In the genomic region with DNA sequence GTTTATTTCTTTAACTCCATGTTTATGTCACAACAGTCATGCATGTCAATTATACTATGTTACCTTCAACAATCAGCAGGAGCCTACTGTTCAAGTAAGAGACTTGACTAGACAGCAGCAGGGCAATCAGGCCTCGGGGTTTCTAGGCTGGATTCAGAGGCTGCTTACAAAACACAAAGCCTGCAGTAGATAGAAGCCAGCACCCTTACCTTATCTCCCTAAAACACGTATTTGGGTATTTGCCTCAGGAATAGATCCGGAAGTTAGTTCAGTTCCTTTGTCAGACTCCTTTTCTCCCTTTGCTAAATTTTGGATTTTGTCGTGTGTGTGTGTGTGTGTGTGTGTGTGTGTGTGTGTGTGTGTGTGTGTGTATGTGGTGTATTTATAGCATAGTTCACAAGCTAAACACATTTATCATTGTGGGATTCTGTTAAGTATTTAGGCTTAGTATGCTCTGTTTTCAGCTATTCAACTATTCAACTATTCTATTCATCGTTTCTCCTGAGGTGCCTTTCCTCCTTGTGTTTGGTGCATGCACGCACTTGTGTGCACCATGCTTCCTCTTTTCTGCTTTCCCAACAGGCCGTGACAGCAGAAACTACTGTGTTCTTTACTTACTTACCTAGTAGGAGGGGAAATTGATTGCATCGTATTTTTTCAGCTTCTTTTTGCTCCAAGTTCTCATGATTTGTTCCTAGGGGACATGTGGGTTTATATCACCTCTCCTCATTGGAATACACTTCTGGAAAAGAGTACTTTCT, we compare ENCODE assay signal across 17 mouse cellular contexts. TPM values are rescaled to one million over a fixed set of nuclear protein-coding genes. Genes with fewer than 3 reads are reported as not detected.
DNase-seq lines count a peak whose midpoint lies in the region; ATAC-seq lines count a peak whose summit lies in the region.
"Had no signal": no experiment of that assay in that cellular context is flagged by ENCODE, and none has a peak within 500 bp of the region (broad histone marks: within the 10 kb centered on the region; RNA-seq: fewer than 3 reads in every experiment).

No protein-coding gene starts in this region.

- H3K9ac ChIP-seq in liver, embryonic 11.5 days (ENCODE audit: low read depth, low read length) = no peak overlapping the region
- H3K9ac ChIP-seq in midbrain, embryonic 14.5 days (replicated peaks; ENCODE audit: low read length) = no peak overlapping the region
- H3K9ac ChIP-seq: kidney, embryonic 15.5 days had no signal

- no peaks in the 10 kb centered on the region; the same call in 1 of the 2 replicates for H3K4me1 ChIP-seq in liver, embryonic 11.5 days (replicated peaks; ENCODE audit: control insufficient read depth, insufficient read depth, low read length)
- H3K4me1 ChIP-seq in midbrain, embryonic 14.5 days (ENCODE audit: control insufficient read depth, insufficient read depth, low read length) = no peaks in the 10 kb centered on the region
- H3K4me1 ChIP-seq: heart, embryonic 10.5 days; kidney, embryonic 15.5 days had no signal

- WGBS in liver, embryonic 11.5 days = 40% methylated on average over 8 of the region's 8 CpGs
- 77% methylated on average over 8 of the region's 8 CpGs for WGBS in midbrain, embryonic 14.5 days

- no peak overlapping the region for H3K4me2 ChIP-seq in liver, embryonic 11.5 days
- H3K4me2 ChIP-seq in midbrain, embryonic 14.5 days (ENCODE audit: low read length) = no peak overlapping the region
- H3K4me2 ChIP-seq: kidney, embryonic 15.5 days had no signal

- ATAC-seq in liver, embryonic 11.5 days (replicated peaks; ENCODE audit: low FRiP score) = peak; percentile 91
- ATAC-seq in megakaryocyte-erythroid progenitor cell, adult 5-6 weeks (replicated peaks; ENCODE audit: low FRiP score, low TSS enrichment, poor library complexity, severe bottlenecking) = peak; percentile 99
- ATAC-seq in midbrain, embryonic 14.5 days (ENCODE audit: low FRiP score, low TSS enrichment) = no peak

- intact Hi-C loops in heart, postnatal 25 days (cut with DNase I) = no loop called here

- H3K36me3 ChIP-seq in liver, embryonic 11.5 days (ENCODE audit: control insufficient read depth, insufficient read depth, low read length) = no peaks in the 10 kb centered on the region
- no peaks in the 10 kb centered on the region for H3K36me3 ChIP-seq in midbrain, embryonic 14.5 days (ENCODE audit: control insufficient read depth, insufficient read depth, low read length)
- H3K36me3 ChIP-seq: heart, embryonic 10.5 days; kidney, embryonic 15.5 days had no signal

- no peaks in the 10 kb centered on the region for H3K9me3 ChIP-seq in liver, embryonic 11.5 days (ENCODE audit: control insufficient read depth, low read length)
- no peaks in the 10 kb centered on the region for H3K9me3 ChIP-seq in midbrain, embryonic 14.5 days (ENCODE audit: control insufficient read depth, low read length)
- H3K9me3 ChIP-seq: heart, embryonic 10.5 days; kidney, embryonic 15.5 days had no signal

- DNase-seq in 416B (ENCODE audit: low read depth) (peak; percentile 40), MEL-GATA-1-ER (ENCODE audit: extremely low read depth, low read depth) (peak; percentile 83)
- DNase-seq in liver, embryonic 11.5 days (ENCODE audit: low spot score) = no peak
- DNase-seq in thymus, postnatal 0 days (ENCODE audit: low spot score) = no peak
- no peak for DNase-seq in layer of hippocampus, adult 8-10 months (ENCODE audit: low spot score in 2 of 2)
- no peak for DNase-seq in heart, postnatal 25 days (ENCODE audit: low spot score)
- no peak for DNase-seq in midbrain, embryonic 14.5 days
- DNase-seq: adrenal gland, postnatal 10 days; cerebellum, adult 8-10 months; gastrocnemius, postnatal 14 days; heart, postnatal 36 days; right cerebral cortex, adult 18-20 months; spleen, adult 18-20 months had no signal

- no peak overlapping the region for H3K4me3 ChIP-seq in liver, embryonic 11.5 days (ENCODE audit: low read depth, low read length)
- no peak overlapping the region for H3K4me3 ChIP-seq in midbrain, embryonic 14.5 days (replicated peaks; ENCODE audit: low read depth, low read length)
- H3K4me3 ChIP-seq: erythroblast, embryonic 14.5 days; heart, embryonic 10.5 days; kidney, embryonic 15.5 days had no signal

- H3K27ac ChIP-seq in liver, embryonic 11.5 days (ENCODE audit: low read depth, low read length) = no peak overlapping the region
- no peak overlapping the region for H3K27ac ChIP-seq in midbrain, embryonic 14.5 days (replicated peaks; ENCODE audit: low read depth, low read length)
- H3K27ac ChIP-seq: heart, embryonic 10.5 days; kidney, embryonic 15.5 days had no signal

- H3K27me3 ChIP-seq in liver, embryonic 11.5 days (replicated peaks; ENCODE audit: control insufficient read depth, insufficient read depth, low read length) = no peaks in the 10 kb centered on the region
- no peaks in the 10 kb centered on the region for H3K27me3 ChIP-seq in midbrain, embryonic 14.5 days (ENCODE audit: control insufficient read depth, insufficient read depth, low read length)
- H3K27me3 ChIP-seq: kidney, embryonic 15.5 days had no signal

RNA-seq across cellular contexts. Expression of a gene that starts 6.9 kb away (rescaled TPM):
- polyA plus RNA-seq in liver, embryonic 11.5 days (2014; fragmentation: Nextera tagmentation; extraction: Ambion mirVana) = 104 and 113 TPM in 2 replicates
- 189 and 227 TPM in 2 replicates for total RNA-seq in megakaryocyte-erythroid progenitor cell, adult 5-6 weeks (2014; fragmentation: Nextera tagmentation)
- 98.1 and 167 TPM in 2 replicates for total RNA-seq in megakaryocyte-erythroid progenitor cell, adult 5-6 weeks (2017)
- polyA plus RNA-seq in thymus, postnatal 0 days (2015; fragmentation: Nextera tagmentation; extraction: Ambion mirVana) = 59.7 and 66.4 TPM in 2 replicates
- 100 to 1,000 TPM; 102 to 126 (median 112) TPM for total RNA-seq in layer of hippocampus, adult 8-10 months (2022)
- total RNA-seq in heart, postnatal 25 days (2021) = 100 to 1,000 TPM; 138 to 148 TPM
- polyA plus RNA-seq in midbrain, embryonic 14.5 days (2014; fragmentation: Nextera tagmentation; extraction: Ambion mirVana) = 52.5 and 57.7 TPM in 2 replicates

Comparison
In these comparisons a context has a peak if more than half of its experiments do, and no peak if none do; other contexts are left out.
1. DNase-seq: peak in 416B (single experiment) and MEL-GATA-1-ER (single experiment); none in liver, embryonic 11.5 days (single experiment), thymus, postnatal 0 days (single experiment), layer of hippocampus, adult 8-10 months (0 of 2), heart, postnatal 25 days (single experiment) and midbrain, embryonic 14.5 days (single experiment).